Mouse (Mus musculus): ENCODE data around the gene Wdr48.

DNA sequence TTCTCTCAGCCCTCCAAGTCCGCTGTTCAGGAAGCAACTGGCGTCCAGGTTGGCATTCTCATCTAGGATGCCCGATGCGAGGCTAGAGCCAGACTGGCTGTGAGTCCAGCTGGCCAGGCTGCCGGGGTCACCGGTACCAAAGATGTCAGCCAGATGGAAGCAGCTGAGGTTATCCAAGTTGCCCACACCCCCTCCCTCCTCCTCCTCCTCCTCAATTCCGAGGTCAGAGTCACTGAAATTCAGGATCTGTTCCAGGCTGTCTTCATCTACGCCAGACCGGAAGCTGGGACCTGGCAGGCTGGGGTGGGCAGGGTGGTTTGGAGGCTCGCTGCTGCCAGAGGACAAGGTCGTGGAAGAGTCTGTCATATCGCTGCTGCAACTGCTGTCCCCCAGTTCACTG, 77.9 kb downstream of the Wdr48 start:
- TF ChIP-seq CTCF (IDR thresholded peaks at IDR 0.05; ENCODE audit: borderline replicate concordance, insufficient read depth, low read length) (no peak), POLR2A (IDR thresholded peaks at IDR 0.05; ENCODE audit: low read depth, low read length) (no peak)
